Comparison of ENCODE assay signal across 7 mouse cellular contexts in the genomic region with DNA sequence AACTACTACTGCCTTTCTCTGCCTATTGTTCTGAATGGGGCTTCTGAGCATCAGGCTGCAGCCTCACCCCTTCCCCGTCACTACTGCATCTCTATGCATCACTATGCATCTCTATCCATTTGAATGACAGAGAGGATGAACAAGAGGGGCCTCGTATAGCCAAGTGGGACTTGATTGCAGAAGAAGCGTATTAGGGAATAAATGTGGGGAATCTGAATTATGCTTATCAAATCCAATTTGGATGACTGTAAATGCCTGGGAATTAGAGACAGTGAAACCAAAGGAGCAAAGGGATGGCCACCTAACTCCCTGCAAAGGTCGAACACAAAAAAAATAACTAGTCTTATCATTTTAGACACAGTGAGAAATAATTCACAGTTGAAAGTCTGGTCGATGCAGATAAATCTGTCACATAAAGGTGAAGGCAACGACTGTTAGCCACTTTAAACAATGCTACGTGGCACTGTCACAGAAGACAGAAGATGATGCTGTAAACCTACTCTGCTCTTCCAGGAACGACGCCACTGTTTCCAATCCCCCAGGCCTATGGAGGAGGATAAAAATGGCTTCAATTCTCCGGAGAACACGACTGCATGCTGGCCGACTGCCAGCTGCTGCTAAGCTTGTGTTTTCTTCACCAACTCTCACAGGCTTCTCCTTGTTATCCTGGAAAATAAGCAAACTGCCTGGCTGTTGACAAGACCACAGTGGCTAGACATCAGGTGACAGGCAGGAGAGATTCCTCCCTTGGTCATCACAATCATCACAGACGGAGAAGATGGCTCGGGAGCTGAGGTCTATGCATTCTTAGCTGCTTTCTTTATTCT.
DNase-seq lines count a peak whose midpoint lies in the region; ATAC-seq and TF ChIP-seq lines count a peak whose summit lies in the region.

No protein-coding gene starts in this region.

- no peaks in the 10 kb centered on the region for H3K4me1 ChIP-seq in kidney, postnatal 0 days (replicated peaks; ENCODE audit: insufficient read depth, low read length)
- H3K4me1 ChIP-seq in forebrain, postnatal 0 days (ENCODE audit: insufficient read depth): peaks cover 13% of the 10 kb centered on the region

- H3K4me2 ChIP-seq in kidney, postnatal 0 days (ENCODE audit: low read length): 0 out of 2 replicates have a peak overlapping the region, but pooled peaks have one; percentile 19
- H3K4me2 ChIP-seq in forebrain, postnatal 0 days (ENCODE audit: low read depth): peak overlapping the region; percentile 6

- ATAC-seq in kidney, postnatal 0 days (replicated peaks; ENCODE audit: low FRiP score, low read depth): no peak
- peak; percentile 65; the same call in 1 of the 2 replicates for ATAC-seq in forebrain, postnatal 0 days
- ATAC-seq in activated CD4-positive, CD25-positive, alpha-beta regulatory T cell, adult 4 months: no peak

- H3K9me3 ChIP-seq in kidney, postnatal 0 days (replicated peaks; ENCODE audit: low read length): no peaks in the 10 kb centered on the region
- H3K9me3 ChIP-seq in forebrain, postnatal 0 days (ENCODE audit: low read length): no peaks in the 10 kb centered on the region

- no peak for TF ChIP-seq CTCF in kidney, postnatal 0 days (IDR thresholded peaks at IDR 0.05; ENCODE audit: low read depth)
- TF ChIP-seq CTCF in forebrain, postnatal 0 days (IDR thresholded peaks at IDR 0.05; ENCODE audit: low read depth): no peak

- no peaks in the 10 kb centered on the region for H3K36me3 ChIP-seq in kidney, postnatal 0 days (ENCODE audit: insufficient read depth, low read length)
- H3K36me3 ChIP-seq in forebrain, postnatal 0 days (ENCODE audit: insufficient read depth): no peaks in the 10 kb centered on the region

- H3K9ac ChIP-seq in kidney, postnatal 0 days (ENCODE audit: low read depth, low read length): no peak overlapping the region
- H3K9ac ChIP-seq in forebrain, postnatal 0 days: 0 out of 2 replicates have a peak overlapping the region, but pooled peaks have one; percentile 22

- no peak overlapping the region for H3K27ac ChIP-seq in kidney, postnatal 0 days
- H3K27ac ChIP-seq in forebrain, postnatal 0 days (ENCODE audit: low read depth, low read length): peak overlapping the region; percentile 22; the same call in 1 of the 2 replicates

- peak; percentile 21 for DNase-seq in kidney, postnatal 0 days (ENCODE audit: low spot score)
- no peak for DNase-seq in kidney, adult 8-10 months
- peak; percentile 55 for DNase-seq in adrenal gland, postnatal 10 days
- peak; percentile 84 for DNase-seq in forebrain, postnatal 0 days
- DNase-seq in left cerebral cortex, postnatal 36 days (ENCODE audit: low spot score in 2 of 2): peak; percentile 47 to 50
- no peak for DNase-seq in gastrocnemius, postnatal 14 days

- no peak overlapping the region for H3K4me3 ChIP-seq in kidney, postnatal 0 days (replicated peaks; ENCODE audit: low read depth, low read length)
- H3K4me3 ChIP-seq in forebrain, postnatal 0 days (ENCODE audit: low read depth, low read length): no peak overlapping the region

- 48% methylated on average over 14 of the region's 14 CpGs for WGBS in kidney, postnatal 0 days
- 29% methylated on average over 14 of the region's 14 CpGs for WGBS in forebrain, postnatal 0 days

- intact Hi-C loops in left cerebral cortex, postnatal 36 days (cut with DNase I): no loop called here
- intact Hi-C loops in gastrocnemius, postnatal 14 days (cut with DNase I; ENCODE audit: low total_unique reads): no loop called here

- H3K27me3 ChIP-seq in kidney, postnatal 0 days (ENCODE audit: insufficient read depth, low read length): no peaks in the 10 kb centered on the region
- H3K27me3 ChIP-seq in forebrain, postnatal 0 days (ENCODE audit: insufficient read depth, low read length): no peaks in the 10 kb centered on the region

Comparison
In these comparisons a context has a peak if more than half of its experiments do, and no peak if none do; other contexts are left out.
1. DNase-seq: peak in kidney, postnatal 0 days (single experiment), adrenal gland, postnatal 10 days (single experiment), forebrain, postnatal 0 days (single experiment) and left cerebral cortex, postnatal 36 days (2 of 2); none in kidney, adult 8-10 months (0 of 2) and gastrocnemius, postnatal 14 days (single experiment).